Mouse (Mus musculus) olfactory bulb, adult 2 months (tissue): ENCODE results near the gene Thtpa. TPM values are rescaled to one million over a fixed set of nuclear protein-coding genes. Genes with fewer than 3 reads are reported as not detected.

Source experiments
- H3K27ac ChIP-seq: fragments of 200-500 bp; 2 replicates; pipeline ENCODE4 v1.5.1; 2012; ENCODE audit warnings: low read depth, low read length; ENCODE audit not compliant: insufficient read depth
- H3K4me1 ChIP-seq: fragments of 200-500 bp; 2 replicates; pipeline ENCODE4 v1.6.1; 2012; ENCODE audit warnings: low read length; ENCODE audit not compliant: control insufficient read depth, insufficient read depth
- H3K4me3 ChIP-seq: fragments of 200-500 bp; 2 replicates; pipeline ENCODE4 v1.5.1; 2012; ENCODE audit warnings: mild to moderate bottlenecking, low read depth, low read length, moderate library complexity; ENCODE audit not compliant: insufficient read depth
- CTCF ChIP-seq: fragments of 200-500 bp; IDR thresholded peaks from 2 replicates; pipeline ENCODE4 v1.5.1; 2012; ENCODE audit warnings: low read depth, mild to moderate bottlenecking, low read length, moderate library complexity; ENCODE audit not compliant: insufficient read depth
- POLR2A ChIP-seq: fragments of 200-500 bp; IDR thresholded peaks from 2 replicates; pipeline ENCODE4 v1.6.1; 2012; ENCODE audit warnings: mild to moderate bottlenecking, low read depth, low read length, moderate library complexity; ENCODE audit not compliant: insufficient read depth
- WGBS: fragments of 180-500 bp; shearing (Covaris S2); methylation state at CpG from one replicate; pipeline ENCODE4 v1.1.7; 2018; 5-methylcytosine and 5-hydroxymethylcytosine counted together
- polyA plus RNA-seq: library from polyadenylated mRNA; stranded (reverse); fragments of >200 nt; gene quantifications from 2 replicates; pipeline ENCODE4 v1.2.4, GENCODE M21; 2012; ENCODE audit warnings: low replicate concordance; ENCODE audit not compliant: missing spikeins, insufficient read depth, insufficient read length

Gene Thtpa
- polyA plus RNA-seq, 1 experiment, result not detected

DNA sequence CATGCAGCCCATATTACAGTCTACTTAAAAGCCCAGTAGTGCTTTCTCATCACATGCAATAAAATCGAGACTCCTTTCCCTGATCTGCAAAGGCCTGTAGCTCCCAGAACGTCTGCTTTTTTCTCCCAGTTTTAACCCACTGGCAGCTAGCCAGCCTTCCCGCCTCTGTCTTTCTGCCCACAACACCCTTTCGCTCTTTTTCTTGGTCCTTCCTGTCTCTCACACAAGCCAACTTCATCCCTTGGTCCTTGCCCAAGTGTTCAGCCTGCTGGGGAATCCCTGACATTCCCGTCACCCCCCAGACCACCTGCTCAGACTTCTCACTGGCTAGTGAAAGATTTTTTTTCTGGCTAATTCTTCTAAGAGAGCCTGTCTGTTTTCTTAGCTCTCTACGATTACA is 18.4 kb upstream of the Thtpa start:
- WGBS, result 16% methylated on average over 6 of the region's 6 CpGs
- no peak overlapping the region for H3K4me3 ChIP-seq
- H3K4me1 ChIP-seq, result peaks cover 72% of the 10 kb centered on the region
- no peak for TF ChIP-seq CTCF
- no peak overlapping the region; the same call in 1 of the 2 replicates for H3K27ac ChIP-seq

DNA sequence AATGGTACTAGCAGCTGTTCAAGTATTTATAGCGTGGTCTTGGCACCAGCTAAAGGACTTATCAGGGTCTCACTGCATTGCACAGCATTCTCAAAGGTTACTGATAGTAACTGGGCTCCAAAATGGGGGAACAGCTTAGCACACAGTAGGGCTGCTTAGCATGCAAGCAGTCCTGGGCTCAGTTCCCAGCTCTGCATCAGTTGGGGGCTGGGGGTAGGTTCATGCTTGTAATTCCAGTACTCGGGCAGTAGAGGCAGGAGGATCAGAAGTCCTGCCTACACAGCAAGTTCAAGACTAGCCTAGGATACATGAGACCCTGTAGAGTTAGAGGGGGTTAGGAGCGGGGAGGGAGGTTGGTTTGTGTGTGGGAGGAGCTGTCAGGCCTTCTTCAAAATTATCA is 17.6 kb upstream of the Thtpa start:
- H3K4me1 ChIP-seq, result peaks cover 65% of the 10 kb centered on the region
- WGBS, result 60% methylated on average over 3 of the region's 3 CpGs
- H3K4me3 ChIP-seq, result no peak overlapping the region
- TF ChIP-seq CTCF (no peak), POLR2A (no peak)
- no peak overlapping the region; the same call in 1 of the 2 replicates for H3K27ac ChIP-seq

DNA sequence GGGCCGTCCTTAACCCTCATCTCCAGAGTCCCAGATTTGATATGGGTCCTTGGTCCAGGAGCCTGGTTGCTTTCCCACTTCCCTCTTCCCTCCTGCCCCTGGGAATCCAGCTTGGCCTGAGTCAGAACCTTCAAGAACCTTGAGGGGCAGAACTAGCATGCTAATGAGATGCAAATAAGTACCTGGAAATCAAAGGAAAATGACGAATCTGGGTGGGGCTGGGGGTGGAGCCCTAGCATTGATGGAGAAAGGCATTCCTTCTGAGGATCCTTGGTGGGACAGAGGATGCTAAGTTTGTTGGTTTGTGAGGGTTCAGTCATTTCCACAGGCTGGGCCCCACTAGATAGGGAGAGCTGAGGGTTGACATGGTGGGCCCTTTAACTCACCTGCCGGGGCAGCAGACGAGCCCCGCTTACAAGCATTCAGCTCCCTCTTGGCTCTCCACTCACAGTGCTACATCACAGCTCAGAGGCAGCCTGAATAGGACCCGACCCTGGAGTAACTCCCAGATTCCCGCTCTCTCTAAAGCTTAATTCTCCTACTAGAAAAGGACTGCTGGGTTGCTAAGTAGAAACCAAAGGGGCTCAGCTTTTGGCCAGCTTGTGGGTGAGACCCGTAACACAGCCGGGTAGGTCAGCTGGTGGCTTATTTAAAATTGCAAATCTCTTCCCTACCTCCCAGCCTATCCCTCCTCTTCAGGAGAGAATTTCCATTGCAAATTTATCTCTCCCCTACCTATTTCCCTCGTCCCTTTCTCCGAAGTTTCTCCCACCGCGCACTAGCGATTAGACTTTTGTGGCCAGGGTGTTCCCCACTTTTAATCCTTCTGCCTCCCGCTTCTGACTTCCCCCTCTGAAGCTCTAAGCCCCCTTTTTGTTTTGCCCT is 16.9 kb upstream of the Thtpa start:
- peak overlapping the region; percentile 73; the same call in 1 of the 2 replicates for H3K27ac ChIP-seq
- peaks cover 57% of the 10 kb centered on the region for H3K4me1 ChIP-seq
- no peak overlapping the region for H3K4me3 ChIP-seq
- no peak for TF ChIP-seq POLR2A
- TF ChIP-seq CTCF, result no peak
- WGBS, result 38% methylated on average over 15 of the region's 15 CpGs

DNA sequence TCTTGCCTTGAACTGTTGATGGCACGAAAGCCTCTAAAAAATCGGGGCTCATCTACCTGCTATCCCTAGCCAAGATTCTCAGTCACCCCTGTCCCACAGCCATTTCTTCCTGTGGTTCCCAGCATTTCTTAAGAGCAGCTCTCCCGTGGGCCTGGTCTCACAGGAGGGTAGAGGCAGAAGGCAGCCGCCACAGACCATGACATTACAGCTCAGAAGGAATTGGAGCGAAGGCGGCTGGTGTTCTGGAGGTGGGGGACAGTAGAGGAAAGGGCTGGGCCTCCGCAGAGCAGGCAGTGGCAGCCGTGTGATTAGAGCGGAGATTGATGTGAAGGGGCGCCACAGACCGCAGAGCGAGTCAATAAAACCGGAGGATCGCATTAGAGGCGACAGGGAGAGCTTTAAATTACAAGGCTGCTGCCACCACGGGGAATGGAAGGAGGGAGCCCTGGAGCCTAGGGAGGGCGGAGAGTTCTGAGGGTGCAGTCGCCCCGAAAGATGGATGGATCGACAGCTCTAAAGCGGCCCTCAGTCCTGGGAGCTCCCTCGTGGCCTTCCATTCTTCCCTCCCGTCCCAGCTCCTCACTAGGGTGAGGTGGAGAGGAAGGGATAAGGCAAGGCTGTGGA is 16.1 kb upstream of the Thtpa start:
- 25% methylated on average over 23 of the region's 23 CpGs for WGBS
- Histone ChIP-seq H3K27ac (peak overlapping the region; percentile 73), H3K4me3 (no peak overlapping the region), H3K4me1 (peaks cover 50% of the 10 kb centered on the region)
- TF ChIP-seq CTCF, result no peak
- TF ChIP-seq POLR2A, result no peak

DNA sequence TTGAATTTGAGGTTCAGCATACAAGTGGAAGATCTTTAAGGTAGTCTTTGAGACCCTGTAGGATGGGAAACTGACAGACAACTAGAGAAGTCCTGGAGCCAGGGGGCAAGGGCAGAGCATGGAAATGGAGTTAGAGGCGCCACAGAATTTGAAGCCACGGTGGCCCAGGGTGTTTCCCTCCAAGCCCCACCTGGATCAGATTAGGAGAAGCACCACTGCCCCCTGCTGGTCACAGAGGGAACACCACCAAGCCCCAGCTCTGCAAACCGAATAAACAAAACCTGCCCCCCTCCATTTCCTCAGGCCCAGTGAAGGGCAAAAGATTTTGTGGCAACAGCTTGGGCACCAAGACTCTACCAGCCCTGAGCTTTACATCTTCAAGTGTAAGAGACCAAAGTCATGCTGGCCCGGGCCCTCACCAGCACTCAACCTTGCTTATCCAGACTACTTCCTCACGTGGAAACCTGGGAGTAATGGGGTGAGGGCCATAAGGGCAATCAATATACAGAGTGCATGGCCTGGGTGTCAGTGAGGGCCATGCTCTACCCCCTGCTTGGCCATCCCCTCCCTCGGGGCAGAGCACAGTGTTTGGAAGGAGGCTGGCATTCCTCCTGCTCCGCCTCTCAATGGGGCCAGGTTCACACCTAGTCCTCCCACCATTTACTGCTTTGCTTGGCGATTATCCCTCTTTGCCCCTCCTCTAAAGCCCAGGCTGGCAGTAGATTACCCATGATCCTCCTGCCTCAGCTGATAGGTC is 15.2 kb upstream of the Thtpa start:
- H3K4me1 ChIP-seq, result peaks cover 44% of the 10 kb centered on the region
- H3K4me3 ChIP-seq, result no peak overlapping the region
- peak; percentile 97 for TF ChIP-seq CTCF
- 0 out of 2 replicates have a peak, but pooled peaks have one; percentile 9 for TF ChIP-seq POLR2A
- WGBS, result 19% methylated on average over 8 of the region's 8 CpGs
- peak overlapping the region; percentile 73 for H3K27ac ChIP-seq

DNA sequence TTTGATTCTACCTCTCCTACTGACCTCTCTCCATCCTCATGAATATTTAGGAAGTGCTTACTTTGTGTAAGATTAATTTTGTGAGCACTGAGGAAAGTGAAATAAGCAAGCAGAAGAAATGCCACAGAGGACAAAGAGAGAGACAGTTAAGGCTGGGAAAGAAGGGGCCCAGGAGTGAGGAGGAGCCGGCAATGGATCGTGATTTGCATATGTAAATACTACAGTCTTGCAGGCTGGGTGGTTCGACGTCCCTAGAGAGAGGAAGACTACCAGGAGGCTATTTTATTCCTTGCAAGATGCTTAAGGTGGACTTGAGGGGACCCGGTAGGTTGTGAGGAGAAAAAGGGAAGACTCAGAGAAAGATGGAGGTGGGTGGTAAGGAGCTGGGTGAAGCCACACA is 13.5 kb upstream of the Thtpa start:
- Histone ChIP-seq H3K27ac (no peak overlapping the region), H3K4me1 (peaks cover 43% of the 10 kb centered on the region)
- 33% methylated on average over 5 of the region's 5 CpGs for WGBS

DNA sequence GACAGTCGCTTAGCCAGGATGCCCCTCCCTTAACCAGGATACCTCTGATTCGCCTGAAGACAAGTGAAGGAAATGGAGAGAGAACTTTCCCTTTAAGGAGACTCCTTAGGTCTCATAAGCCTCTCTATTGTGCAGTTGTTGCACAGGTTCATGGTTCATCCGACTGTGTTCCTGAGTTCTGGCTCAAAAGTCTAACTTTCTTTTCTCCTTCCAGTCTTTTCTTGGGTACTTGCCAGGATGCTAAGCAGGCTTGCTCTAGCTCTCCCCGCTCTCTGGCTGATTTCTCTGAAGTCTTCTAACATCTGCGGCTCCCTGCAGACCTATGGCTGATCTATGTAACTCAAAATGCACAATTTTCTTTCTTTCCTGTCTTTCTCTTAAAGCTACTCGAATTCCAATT is 11.1 kb upstream of the Thtpa start:
- H3K27ac ChIP-seq, result 0 out of 2 replicates have a peak overlapping the region, but pooled peaks have one; percentile 12
- no peak overlapping the region for H3K4me3 ChIP-seq
- TF ChIP-seq POLR2A (no peak), CTCF (no peak)
- H3K4me1 ChIP-seq, result peaks cover 33% of the 10 kb centered on the region
- WGBS, result 37% methylated on average over 6 of the region's 6 CpGs

More for the DNA sequence above, 13.5 kb upstream of the Thtpa start:
- H3K4me3 ChIP-seq, result no peak overlapping the region
- TF ChIP-seq POLR2A (no peak), CTCF (no peak)

DNA sequence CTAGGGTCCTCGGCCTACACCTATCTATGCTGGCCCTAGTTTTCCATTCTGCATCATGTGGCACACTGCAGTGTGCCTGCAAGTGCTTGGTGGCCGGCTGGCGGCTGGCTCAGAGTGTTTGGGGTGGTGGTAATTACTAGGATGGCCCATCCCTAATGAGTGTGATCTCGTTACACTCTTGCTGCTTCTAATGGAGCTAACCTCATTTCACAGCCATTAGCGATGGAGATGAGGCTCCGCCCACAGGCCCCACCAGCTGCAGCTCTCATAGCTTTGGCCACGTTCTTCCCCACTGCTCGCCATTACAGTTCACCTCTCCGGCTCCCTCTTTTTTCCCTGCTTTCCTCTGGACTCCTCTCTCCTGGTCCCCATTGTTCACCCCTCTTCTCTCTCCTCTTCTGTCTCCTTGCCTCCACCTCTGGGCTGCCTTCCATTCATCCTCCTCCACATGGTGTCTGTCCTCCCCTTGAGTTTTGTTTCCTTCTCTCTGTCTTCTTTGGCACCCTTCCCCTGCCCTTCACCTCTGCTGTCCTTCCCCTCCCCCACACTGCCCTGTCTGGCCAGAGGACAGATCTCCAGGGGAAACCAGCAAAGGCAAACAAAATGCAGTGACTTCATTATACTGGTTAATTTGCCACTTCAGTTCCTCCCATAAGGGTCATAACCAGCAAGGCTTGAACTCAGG is 9.1 kb upstream of the Thtpa start:
- peak overlapping the region; percentile 55 for H3K27ac ChIP-seq
- H3K4me1 ChIP-seq, result peaks cover 24% of the 10 kb centered on the region
- H3K4me3 ChIP-seq, result no peak overlapping the region
- WGBS, result 27% methylated on average over 9 of the region's 9 CpGs
- TF ChIP-seq CTCF (no peak), POLR2A (no peak)
